Mouse (Mus musculus): ENCODE results near the gene Eno3.

GRCm38 (mm10) chr11:70647716-70648420 is 9.1 kb upstream of the Eno3 start:
- TF ChIP-seq CTCF (IDR thresholded peaks at IDR 0.05; ENCODE audit: extremely low read depth, insufficient read depth, insufficient read length, insufficient replicate concordance) (no peak), POLR2A (IDR thresholded peaks at IDR 0.05; ENCODE audit: low read depth, low read length) (peak; percentile 43)

Data from spleen, adult 2 months (tissue).